Mouse (Mus musculus) erythroblast, embryonic 14.5 days (primary cell): Measurements from ENCODE around the gene Ppia.

Experiments used
- GATA1 ChIP-seq: IDR thresholded peaks from 2 replicates; pipeline ENCODE4 v1.6.1; 2012; ENCODE audit warnings: low read length, inconsistent platforms, mixed read lengths
- TAL1 ChIP-seq: IDR thresholded peaks from 3 replicates; pipeline ENCODE4 v1.6.1; 2012; ENCODE audit warnings: low read length, inconsistent platforms, mixed read lengths

DNA sequence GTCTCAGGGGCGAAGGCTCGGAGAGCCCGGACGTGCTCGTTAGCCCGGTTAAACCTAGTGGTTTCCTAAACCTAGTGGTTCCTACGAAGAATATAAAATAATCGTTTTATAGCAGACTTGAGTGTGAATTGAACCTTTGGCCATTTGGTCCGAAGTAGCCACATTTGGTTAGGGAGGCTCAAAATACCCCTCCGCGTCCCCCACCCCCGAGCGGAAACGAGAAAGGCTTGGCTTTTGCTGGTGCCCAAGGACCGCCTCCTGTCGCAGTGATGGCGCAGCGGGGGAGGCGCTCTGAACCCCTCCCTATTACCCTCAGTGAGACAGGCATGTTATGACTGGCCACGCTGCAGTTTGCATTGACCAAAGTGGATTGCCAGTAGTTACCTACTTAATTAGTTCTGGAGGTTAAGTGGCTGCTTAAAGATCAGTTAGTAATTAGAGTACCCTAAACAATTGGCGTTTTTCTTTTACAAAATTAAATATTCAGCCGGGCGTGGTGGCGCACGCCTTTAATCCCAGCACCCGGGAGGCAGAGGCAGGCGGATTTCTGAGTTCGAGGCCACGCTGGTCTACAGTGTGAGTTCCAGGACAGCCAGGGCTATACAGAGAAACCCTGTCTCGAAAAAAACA, 1.3 kb downstream of the Ppia start:
- TF ChIP-seq GATA1 = no peak
- no peak for TF ChIP-seq TAL1
